Mouse (Mus musculus): ENCODE measurements at regions not wholly inside any gene's neighbourhood (a gene's known extent, or its start where the extent isn't known, plus 50 kb on each side); places are given as distances from the start of the nearest gene placed in this dataset.

DNA sequence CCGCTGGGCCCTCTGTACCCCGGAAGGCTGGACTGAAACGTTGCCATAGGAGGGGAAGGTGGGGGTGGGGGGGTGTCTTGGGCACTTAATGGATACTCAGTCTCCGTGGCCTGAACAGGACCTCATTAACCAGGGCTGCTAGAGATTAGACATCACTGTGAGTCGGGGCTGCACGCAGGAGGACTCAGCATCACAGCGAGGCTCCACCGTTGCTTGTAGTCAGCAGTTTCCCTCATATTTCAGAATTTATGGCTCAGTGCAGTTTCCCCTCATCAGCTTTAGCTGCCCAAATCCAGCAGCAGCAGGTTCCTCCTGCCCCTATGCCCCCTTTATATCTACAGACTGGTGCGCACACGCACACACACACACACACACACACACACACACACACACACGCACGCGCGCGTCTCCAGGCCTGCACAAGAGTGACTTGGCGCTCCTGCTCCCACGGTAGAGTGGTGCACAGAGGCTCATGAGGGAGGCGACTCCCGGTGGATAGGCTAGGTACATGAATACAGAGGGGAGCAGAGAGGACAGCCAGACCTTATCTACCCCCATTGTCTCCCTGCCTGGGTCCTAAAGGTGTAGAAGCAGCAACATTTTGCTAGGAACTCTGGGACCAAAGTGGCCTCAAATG, 605.8 kb upstream of the Adam5 start:
- no peaks in the 10 kb centered on the region for H3K9me3 ChIP-seq (ENCODE audit: control insufficient read depth, low read length)
- H3K4me3 ChIP-seq (ENCODE audit: low read depth, low read length): no peak overlapping the region
- H3K27me3 ChIP-seq (ENCODE audit: control insufficient read depth, insufficient read depth, low read length): no peaks in the 10 kb centered on the region
- H3K4me2 ChIP-seq (ENCODE audit: low read depth, severe bottlenecking): 0 out of 2 replicates have a peak overlapping the region, but pooled peaks have one; percentile 7
- DNase-seq (ENCODE audit: low spot score): peak; percentile 48
- H3K4me1 ChIP-seq (ENCODE audit: control insufficient read depth, insufficient read depth, low read length): peaks cover 20% of the 10 kb centered on the region
- no peak for ATAC-seq (ENCODE audit: insufficient number of reproducible peaks, low FRiP score, low TSS enrichment, low read depth)
- H3K27ac ChIP-seq (replicated peaks; ENCODE audit: low read depth, low read length): peak overlapping the region; percentile 30; the same call in 1 of the 2 replicates
- H3K9ac ChIP-seq (ENCODE audit: low read length): no peak overlapping the region
- H3K36me3 ChIP-seq (ENCODE audit: control insufficient read depth, insufficient read depth, low read length): no peaks in the 10 kb centered on the region
- 53% methylated on average over 19 of the region's 19 CpGs for WGBS

DNA sequence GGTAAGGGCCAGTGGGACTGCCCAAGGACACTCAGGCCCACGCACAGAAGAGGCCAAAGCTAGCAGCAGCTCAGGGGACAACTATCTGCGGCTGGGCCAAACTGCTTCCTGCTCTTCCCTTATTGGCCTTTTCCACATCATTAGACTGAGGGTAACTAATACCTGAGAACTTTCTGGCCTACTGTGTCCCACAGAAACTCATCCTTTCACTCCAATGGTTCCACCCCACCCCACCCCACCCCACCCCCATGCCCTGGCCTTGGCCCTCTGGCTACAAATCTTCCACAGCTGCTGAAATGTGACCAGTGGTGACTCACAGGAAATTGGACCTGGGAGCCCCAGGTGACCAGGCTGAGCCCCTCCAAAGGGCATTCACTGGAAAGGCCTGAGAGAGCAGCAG, 604.6 kb upstream of the Adam5 start:
- Histone ChIP-seq H3K4me2 (ENCODE audit: low read depth, severe bottlenecking) (no peak overlapping the region), H3K27me3 (ENCODE audit: control insufficient read depth, insufficient read depth, low read length) (no peaks in the 10 kb centered on the region), H3K9me3 (ENCODE audit: control insufficient read depth, low read length) (no peaks in the 10 kb centered on the region), H3K27ac (replicated peaks; ENCODE audit: low read depth, low read length) (no peak overlapping the region), H3K9ac (ENCODE audit: low read length) (no peak overlapping the region), H3K4me3 (ENCODE audit: low read depth, low read length) (no peak overlapping the region), H3K4me1 (ENCODE audit: control insufficient read depth, insufficient read depth, low read length) (peaks cover 20% of the 10 kb centered on the region), H3K36me3 (ENCODE audit: control insufficient read depth, insufficient read depth, low read length) (no peaks in the 10 kb centered on the region)
- ATAC-seq (ENCODE audit: insufficient number of reproducible peaks, low FRiP score, low TSS enrichment, low read depth) (no peak), DNase-seq (ENCODE audit: low spot score) (no peak)
- 67% methylated on average over 2 of the region's 2 CpGs for WGBS

DNA sequence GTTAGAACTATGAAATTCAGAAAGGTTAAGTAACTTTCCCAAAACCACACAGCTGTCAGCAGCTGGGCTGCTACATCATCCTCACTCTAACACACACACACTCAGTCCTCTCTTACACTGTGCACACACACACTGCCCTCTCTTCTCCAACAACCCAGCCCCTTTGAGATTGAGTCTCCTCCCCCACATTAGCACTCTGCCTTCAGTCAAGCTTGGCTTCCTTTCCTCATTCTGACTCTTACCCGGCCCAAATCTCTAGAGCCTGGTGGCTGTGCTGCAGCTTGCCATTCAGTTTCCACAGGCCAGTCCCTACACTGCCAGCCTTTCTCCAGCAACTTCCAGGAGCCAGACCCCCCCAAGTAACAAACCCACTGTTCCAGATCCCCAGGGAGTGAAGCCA, 602.0 kb upstream of the Adam5 start:
- DNase-seq (ENCODE audit: low spot score): no peak
- Histone ChIP-seq H3K36me3 (ENCODE audit: control insufficient read depth, insufficient read depth, low read length) (no peaks in the 10 kb centered on the region), H3K4me2 (ENCODE audit: low read depth, severe bottlenecking) (no peak overlapping the region), H3K4me3 (ENCODE audit: low read depth, low read length) (no peak overlapping the region), H3K9me3 (ENCODE audit: control insufficient read depth, low read length) (no peaks in the 10 kb centered on the region), H3K27me3 (ENCODE audit: control insufficient read depth, insufficient read depth, low read length) (no peaks in the 10 kb centered on the region), H3K4me1 (ENCODE audit: control insufficient read depth, insufficient read depth, low read length) (peaks cover 20% of the 10 kb centered on the region), H3K9ac (ENCODE audit: low read length) (no peak overlapping the region), H3K27ac (replicated peaks; ENCODE audit: low read depth, low read length) (no peak overlapping the region)
- ATAC-seq (ENCODE audit: insufficient number of reproducible peaks, low FRiP score, low TSS enrichment, low read depth): no peak
- 56% methylated on average over 1 of the region's 1 CpGs for WGBS

DNA sequence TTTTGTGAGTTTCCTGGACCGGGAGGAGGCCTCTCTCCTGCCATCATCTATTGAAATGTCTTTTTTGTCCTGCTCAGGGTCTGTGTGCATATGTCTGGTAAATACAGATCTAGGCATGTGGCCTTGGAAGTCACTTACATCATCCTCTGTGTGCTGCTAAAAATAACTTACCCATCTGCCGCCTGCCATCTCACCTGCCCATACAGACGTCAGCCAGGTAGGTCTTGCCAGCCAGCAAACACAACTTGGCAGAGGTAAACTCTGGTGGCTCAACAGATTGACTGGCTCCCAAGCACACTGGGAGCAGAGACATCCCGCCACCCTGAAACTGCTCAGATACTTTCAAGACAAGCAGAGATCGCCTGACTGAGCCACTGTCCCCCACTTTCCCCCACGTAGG, 597.3 kb upstream of the Adam5 start:
- no peak overlapping the region for H3K9ac ChIP-seq (ENCODE audit: low read length)
- WGBS: 91% methylated on average over 6 of the region's 6 CpGs
- H3K9me3 ChIP-seq (ENCODE audit: control insufficient read depth, low read length): no peaks in the 10 kb centered on the region
- ATAC-seq (ENCODE audit: insufficient number of reproducible peaks, low FRiP score, low TSS enrichment, low read depth): no peak
- no peaks in the 10 kb centered on the region for H3K4me1 ChIP-seq (ENCODE audit: control insufficient read depth, insufficient read depth, low read length)
- DNase-seq (ENCODE audit: low spot score): no peak
- no peak overlapping the region for H3K4me3 ChIP-seq (ENCODE audit: low read depth, low read length)
- no peaks in the 10 kb centered on the region for H3K27me3 ChIP-seq (ENCODE audit: control insufficient read depth, insufficient read depth, low read length)
- H3K36me3 ChIP-seq (ENCODE audit: control insufficient read depth, insufficient read depth, low read length): no peaks in the 10 kb centered on the region
- H3K27ac ChIP-seq (replicated peaks; ENCODE audit: low read depth, low read length): no peak overlapping the region
- H3K4me2 ChIP-seq (ENCODE audit: low read depth, severe bottlenecking): no peak overlapping the region

DNA sequence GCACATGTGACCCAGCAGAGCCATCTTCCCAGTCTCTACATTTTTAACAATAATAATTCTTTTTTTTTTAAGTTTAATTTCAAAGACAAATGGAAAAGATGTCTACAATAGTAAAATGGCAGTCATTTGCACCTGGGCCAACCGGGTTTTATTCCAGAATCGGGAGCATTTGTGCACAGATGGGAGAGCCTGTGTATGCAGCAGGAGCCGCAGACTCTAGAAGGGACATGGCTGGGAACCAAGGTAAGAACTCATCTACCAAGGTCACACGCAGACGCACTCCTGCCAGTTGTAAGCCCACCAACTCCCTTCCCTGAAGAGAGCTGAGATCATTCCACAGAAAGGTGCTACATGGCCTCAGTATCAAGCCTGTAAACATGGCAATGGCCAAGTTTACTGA, 586.4 kb upstream of the Adam5 start:
- DNase-seq (ENCODE audit: low spot score) (no peak), ATAC-seq (ENCODE audit: insufficient number of reproducible peaks, low FRiP score, low TSS enrichment, low read depth) (no peak)
- 91% methylated on average over 5 of the region's 5 CpGs for WGBS
- H3K36me3 ChIP-seq (ENCODE audit: control insufficient read depth, insufficient read depth, low read length): no peaks in the 10 kb centered on the region
- H3K4me2 ChIP-seq (ENCODE audit: low read depth, severe bottlenecking): no peak overlapping the region
- H3K27me3 ChIP-seq (ENCODE audit: control insufficient read depth, insufficient read depth, low read length): no peaks in the 10 kb centered on the region
- H3K4me3 ChIP-seq (ENCODE audit: low read depth, low read length): no peak overlapping the region
- H3K9ac ChIP-seq (ENCODE audit: low read length): no peak overlapping the region
- no peaks in the 10 kb centered on the region for H3K9me3 ChIP-seq (ENCODE audit: control insufficient read depth, low read length)
- H3K4me1 ChIP-seq (ENCODE audit: control insufficient read depth, insufficient read depth, low read length): no peaks in the 10 kb centered on the region
- H3K27ac ChIP-seq (replicated peaks; ENCODE audit: low read depth, low read length): no peak overlapping the region

DNA sequence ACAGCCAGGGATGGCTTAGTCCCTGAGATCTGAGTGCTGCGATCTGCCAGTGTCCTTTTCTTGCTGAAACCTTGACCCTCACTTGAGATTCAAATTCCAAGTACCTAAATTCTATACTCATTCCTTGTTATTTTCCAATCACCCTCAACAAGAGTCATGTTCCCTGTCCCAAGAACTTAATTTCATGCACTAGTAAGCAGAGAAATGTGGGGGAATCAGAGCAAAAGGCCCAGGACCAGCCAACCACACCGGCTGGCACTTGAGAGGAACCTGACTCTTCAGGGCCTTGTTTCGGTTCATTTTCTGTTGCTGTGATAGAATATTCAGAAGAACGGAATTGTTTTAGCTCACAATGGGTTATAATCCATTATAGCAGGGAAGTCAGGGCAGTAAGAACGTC, 583.7 kb upstream of the Adam5 start:
- ATAC-seq (ENCODE audit: insufficient number of reproducible peaks, low FRiP score, low TSS enrichment, low read depth) (no peak), DNase-seq (ENCODE audit: low spot score) (no peak)
- no peak overlapping the region for H3K4me2 ChIP-seq (ENCODE audit: low read depth, severe bottlenecking)
- H3K9ac ChIP-seq (ENCODE audit: low read length): no peak overlapping the region
- no peaks in the 10 kb centered on the region for H3K27me3 ChIP-seq (ENCODE audit: control insufficient read depth, insufficient read depth, low read length)
- no peaks in the 10 kb centered on the region for H3K4me1 ChIP-seq (ENCODE audit: control insufficient read depth, insufficient read depth, low read length)
- H3K4me3 ChIP-seq (ENCODE audit: low read depth, low read length): no peak overlapping the region
- no peaks in the 10 kb centered on the region for H3K36me3 ChIP-seq (ENCODE audit: control insufficient read depth, insufficient read depth, low read length)
- no peaks in the 10 kb centered on the region for H3K9me3 ChIP-seq (ENCODE audit: control insufficient read depth, low read length)
- WGBS: 94% methylated on average over 5 of the region's 5 CpGs
- H3K27ac ChIP-seq (replicated peaks; ENCODE audit: low read depth, low read length): no peak overlapping the region

DNA sequence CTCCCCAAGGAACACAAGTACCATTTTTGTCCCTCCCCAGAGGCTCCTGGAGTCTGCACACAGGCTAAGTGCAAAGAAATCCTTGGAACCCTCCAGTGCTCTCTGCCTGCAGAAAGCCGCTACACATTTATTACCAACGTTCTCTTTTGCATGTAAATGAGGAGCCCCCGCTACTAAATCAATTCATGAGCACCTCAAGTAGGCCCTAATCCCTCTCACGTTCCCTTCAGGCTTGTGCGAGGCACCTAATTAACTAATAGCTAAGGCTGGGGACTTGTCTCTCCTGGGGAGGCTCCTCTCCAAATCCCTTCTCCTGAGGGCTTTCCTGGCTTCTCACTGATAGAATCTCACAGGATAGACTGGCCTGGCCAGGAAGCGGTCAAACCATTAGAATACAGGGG, 568.6 kb upstream of the Adam5 start:
- no peak overlapping the region for H3K4me3 ChIP-seq (ENCODE audit: low read depth, low read length)
- DNase-seq (ENCODE audit: low spot score) (no peak), ATAC-seq (ENCODE audit: insufficient number of reproducible peaks, low FRiP score, low TSS enrichment, low read depth) (no peak)
- no peak overlapping the region for H3K9ac ChIP-seq (ENCODE audit: low read length)
- peaks cover 13% of the 10 kb centered on the region for H3K4me1 ChIP-seq (ENCODE audit: control insufficient read depth, insufficient read depth, low read length)
- H3K27ac ChIP-seq (replicated peaks; ENCODE audit: low read depth, low read length): no peak overlapping the region
- WGBS: 10% methylated on average over 6 of the region's 6 CpGs
- no peaks in the 10 kb centered on the region for H3K9me3 ChIP-seq (ENCODE audit: control insufficient read depth, low read length)
- no peaks in the 10 kb centered on the region for H3K27me3 ChIP-seq (ENCODE audit: control insufficient read depth, insufficient read depth, low read length)
- no peaks in the 10 kb centered on the region for H3K36me3 ChIP-seq (ENCODE audit: control insufficient read depth, insufficient read depth, low read length)
- no peak overlapping the region for H3K4me2 ChIP-seq (ENCODE audit: low read depth, severe bottlenecking)

DNA sequence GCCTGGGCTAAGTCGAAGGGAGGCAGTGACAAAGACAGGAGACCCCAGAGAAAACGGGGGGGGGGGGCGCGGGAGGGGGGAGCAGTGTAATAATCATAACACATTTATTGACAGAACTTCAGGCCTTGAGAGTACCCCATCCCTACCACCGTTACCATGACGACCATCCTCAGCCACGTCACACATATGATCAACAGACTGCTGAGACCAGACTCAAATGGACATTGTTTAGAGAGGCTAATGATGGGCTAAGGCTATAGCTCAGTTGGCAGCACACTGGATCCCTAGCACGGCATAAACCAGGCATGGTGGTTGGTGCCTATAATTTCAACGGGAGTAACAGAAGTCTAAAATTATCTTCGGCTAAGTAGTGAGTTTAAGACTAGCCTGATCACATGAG, 565.8 kb upstream of the Adam5 start:
- no peak overlapping the region for H3K27ac ChIP-seq (replicated peaks; ENCODE audit: low read depth, low read length)
- 54% methylated on average over 9 of the region's 10 CpGs for WGBS
- ATAC-seq (ENCODE audit: insufficient number of reproducible peaks, low FRiP score, low TSS enrichment, low read depth): no peak

DNA sequence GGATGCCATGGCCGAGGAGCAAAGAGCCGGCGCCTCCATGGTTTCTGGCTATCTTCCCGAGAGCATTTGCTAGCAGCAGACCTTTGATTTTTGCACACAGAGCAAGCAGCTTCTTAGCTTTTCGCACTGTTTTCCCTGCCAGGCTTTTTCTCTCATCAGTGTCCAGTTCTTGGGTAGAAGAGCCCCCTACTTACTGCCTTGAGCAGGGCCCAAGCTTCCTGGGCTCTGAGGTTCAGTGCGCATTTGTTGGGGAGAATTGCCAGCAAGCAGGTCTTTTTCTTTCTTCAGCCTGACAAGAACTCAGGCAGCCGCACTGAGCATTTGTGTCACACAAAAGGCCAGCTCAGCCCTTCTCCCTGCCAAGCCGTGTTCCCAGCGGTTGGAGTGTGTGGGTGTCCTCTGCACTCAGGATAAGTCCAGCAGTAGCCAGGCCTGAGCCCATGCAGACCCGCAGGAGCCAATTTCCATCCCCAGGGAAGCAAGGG, 565.2 kb upstream of the Adam5 start:
- Histone ChIP-seq H3K27me3 (ENCODE audit: control insufficient read depth, insufficient read depth, low read length) (no peaks in the 10 kb centered on the region), H3K9me3 (ENCODE audit: control insufficient read depth, low read length) (no peaks in the 10 kb centered on the region), H3K4me1 (ENCODE audit: control insufficient read depth, insufficient read depth, low read length) (peaks cover 13% of the 10 kb centered on the region), H3K27ac (replicated peaks; ENCODE audit: low read depth, low read length) (no peak overlapping the region), H3K4me3 (ENCODE audit: low read depth, low read length) (no peak overlapping the region), H3K9ac (ENCODE audit: low read length) (no peak overlapping the region), H3K4me2 (ENCODE audit: low read depth, severe bottlenecking) (no peak overlapping the region), H3K36me3 (ENCODE audit: control insufficient read depth, insufficient read depth, low read length) (no peaks in the 10 kb centered on the region)
- 62% methylated on average over 10 of the region's 10 CpGs for WGBS
- DNase-seq (ENCODE audit: low spot score) (no peak), ATAC-seq (ENCODE audit: insufficient number of reproducible peaks, low FRiP score, low TSS enrichment, low read depth) (no peak)

More for the DNA sequence above, 565.8 kb upstream of the Adam5 start:
- no peak overlapping the region for H3K9ac ChIP-seq (ENCODE audit: low read length)
- H3K4me3 ChIP-seq (ENCODE audit: low read depth, low read length): no peak overlapping the region
- H3K4me2 ChIP-seq (ENCODE audit: low read depth, severe bottlenecking): no peak overlapping the region
- H3K27me3 ChIP-seq (ENCODE audit: control insufficient read depth, insufficient read depth, low read length): no peaks in the 10 kb centered on the region
- H3K36me3 ChIP-seq (ENCODE audit: control insufficient read depth, insufficient read depth, low read length): no peaks in the 10 kb centered on the region
- peaks cover 13% of the 10 kb centered on the region for H3K4me1 ChIP-seq (ENCODE audit: control insufficient read depth, insufficient read depth, low read length)
- DNase-seq (ENCODE audit: low spot score): no peak
- no peaks in the 10 kb centered on the region for H3K9me3 ChIP-seq (ENCODE audit: control insufficient read depth, low read length)

All from limb, embryonic 11.5 days (tissue).